Mouse (Mus musculus): ENCODE data around the gene Plekhh2. TPM values are rescaled to one million over a fixed set of nuclear protein-coding genes. Genes with fewer than 3 reads are reported as not detected.

Plekhh2 gene
- polyA plus RNA-seq, 1 experiment from 2014 or later: 1.5 TPM

- Histone ChIP-seq H3K36me3 (no peaks in the 10 kb centered on the region), H3K27ac (replicated peaks) (no peak overlapping the region), H3K4me3 (no peak overlapping the region), H3K4me2 (no peak overlapping the region), H3K27me3 (no peaks in the 10 kb centered on the region), H3K4me1 (replicated peaks) (no peaks in the 10 kb centered on the region), H3K9me3 (no peaks in the 10 kb centered on the region), H3K9ac (no peak overlapping the region)
- WGBS: 81% methylated on average over 6 of the region's 6 CpGs
- ATAC-seq (ENCODE audit: low read depth): no peak
These were observed 109.5 kb downstream of the Plekhh2 start for GRCm38 (mm10) chr17:84621209-84621608.

- Histone ChIP-seq H3K4me3 (no peak overlapping the region), H3K27me3 (no peaks in the 10 kb centered on the region), H3K9ac (no peak overlapping the region), H3K36me3 (no peaks in the 10 kb centered on the region), H3K27ac (replicated peaks) (no peak overlapping the region), H3K4me2 (no peak overlapping the region), H3K4me1 (replicated peaks) (peaks cover 4% of the 10 kb centered on the region), H3K9me3 (no peaks in the 10 kb centered on the region)
- ATAC-seq (ENCODE audit: low read depth): no peak
- 87% methylated on average over 4 of the region's 4 CpGs for WGBS
These were observed 110.3 kb downstream of the Plekhh2 start for GRCm38 (mm10) chr17:84622028-84622427.

DNA sequence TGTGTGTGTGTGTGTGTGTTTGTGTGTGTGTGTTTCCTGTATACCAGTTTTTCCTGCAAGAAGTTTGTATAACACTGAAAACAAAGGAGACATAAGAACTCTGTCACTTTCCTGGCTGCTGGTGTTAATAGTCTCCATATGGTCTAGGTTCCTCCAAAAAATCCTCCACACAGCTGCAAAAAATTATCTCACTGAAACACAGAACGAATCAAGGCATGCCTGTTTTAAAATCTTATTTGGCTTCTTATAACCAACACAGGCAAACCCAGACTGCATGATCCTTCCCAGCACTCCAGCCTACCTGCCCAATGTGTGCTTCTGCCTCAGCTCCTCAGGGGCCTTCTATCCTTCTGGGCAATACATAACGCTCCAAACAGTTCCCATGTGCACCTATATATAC is 111.2 kb downstream of the Plekhh2 start:
- no peak for ATAC-seq (ENCODE audit: low read depth)
- Histone ChIP-seq H3K4me2 (no peak overlapping the region), H3K27me3 (no peaks in the 10 kb centered on the region), H3K9me3 (no peaks in the 10 kb centered on the region), H3K4me1 (replicated peaks) (peaks cover 7% of the 10 kb centered on the region), H3K4me3 (no peak overlapping the region), H3K36me3 (no peaks in the 10 kb centered on the region), H3K27ac (replicated peaks) (no peak overlapping the region), H3K9ac (no peak overlapping the region)
- WGBS: 74% methylated on average over 2 of the region's 2 CpGs

DNA sequence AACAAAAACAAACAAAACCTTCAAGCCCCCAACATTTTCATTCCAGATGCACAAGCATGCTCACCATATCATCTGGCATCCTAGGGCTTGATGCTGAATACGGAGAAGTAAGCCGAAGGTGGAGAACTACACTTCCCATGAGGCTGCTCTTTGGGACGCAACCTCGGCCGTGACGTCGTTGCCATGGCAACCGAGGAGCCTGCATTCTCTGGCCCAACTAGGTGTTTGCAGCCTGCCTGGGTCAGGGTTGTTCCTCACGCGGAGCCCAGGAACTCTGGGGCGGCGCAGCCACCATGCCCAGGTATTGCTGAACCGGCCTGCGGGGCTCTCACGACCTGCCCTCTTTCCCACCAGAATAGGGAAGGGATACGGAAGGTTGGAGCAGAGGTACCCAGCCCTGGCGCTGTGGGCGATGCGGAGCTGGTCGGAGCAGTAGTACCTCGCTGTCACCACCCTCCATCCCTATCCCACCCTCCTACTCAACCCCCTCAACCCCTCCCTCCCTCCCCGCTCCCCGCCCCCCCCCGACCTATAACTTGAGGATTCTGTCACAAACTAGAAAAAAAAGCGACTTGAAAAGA is 114.7 kb downstream of the Plekhh2 start, which contains the start of gene Dync2li1:
Gene Dync2li1, plus strand, starts transcription at position 221 of the 581 bp plus-strand sequence.
- no peaks in the 10 kb centered on the region for H3K9me3 ChIP-seq
- peaks cover 7% of the 10 kb centered on the region for H3K4me1 ChIP-seq (replicated peaks)
- peak within 1 kb of the TSS; percentile 78 for H3K9ac ChIP-seq
- WGBS: 0% methylated on average over 25 of the region's 25 CpGs
- H3K27me3 ChIP-seq: no peaks in the 10 kb centered on the region
- peak; percentile 99 for ATAC-seq (ENCODE audit: low read depth)
- no peaks in the 10 kb centered on the region for H3K36me3 ChIP-seq
- peak within 1 kb of the TSS; percentile 64 for H3K4me2 ChIP-seq
- H3K4me3 ChIP-seq: peak within 1 kb of the TSS; percentile 63
- H3K27ac ChIP-seq (replicated peaks): peak within 1 kb of the TSS; percentile 78

DNA sequence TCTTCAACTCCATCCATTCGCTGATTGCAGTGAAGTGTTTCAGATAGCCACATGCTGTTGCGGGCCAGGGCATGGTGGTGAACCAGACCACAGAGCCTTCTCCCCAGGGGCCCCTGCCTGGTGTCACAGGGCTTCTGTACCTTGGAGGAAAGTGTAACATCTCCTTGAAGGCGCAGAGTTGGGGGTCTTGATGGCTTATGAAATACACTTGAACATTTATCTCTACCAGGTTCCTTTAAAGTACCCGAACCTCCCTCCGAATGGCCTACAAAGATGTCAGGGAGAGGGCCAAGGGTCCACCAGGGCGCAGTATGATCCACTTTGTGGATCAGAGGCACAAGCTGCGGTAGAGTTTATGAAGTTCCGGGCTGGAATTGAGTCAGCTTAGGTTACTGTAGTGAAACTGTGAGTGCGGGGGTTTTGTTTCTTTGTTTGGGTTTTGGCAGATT is 115.2 kb downstream of the Plekhh2 start:
- ATAC-seq (ENCODE audit: low read depth): peak; percentile 82
- H3K27ac ChIP-seq (replicated peaks): no peak overlapping the region; the same call in 1 of the 2 replicates
- peak overlapping the region; percentile 63 for H3K4me3 ChIP-seq
- peaks cover 7% of the 10 kb centered on the region for H3K4me1 ChIP-seq (replicated peaks)
- H3K9ac ChIP-seq: peak overlapping the region; percentile 78
- WGBS: 37% methylated on average over 9 of the region's 9 CpGs
- H3K36me3 ChIP-seq: no peaks in the 10 kb centered on the region
- H3K9me3 ChIP-seq: no peaks in the 10 kb centered on the region
- H3K4me2 ChIP-seq: peak overlapping the region; percentile 64
- H3K27me3 ChIP-seq: no peaks in the 10 kb centered on the region

- no peak overlapping the region for H3K9ac ChIP-seq
- H3K27ac ChIP-seq (replicated peaks): no peak overlapping the region
- no peak for ATAC-seq (ENCODE audit: low read depth)
- H3K4me1 ChIP-seq (replicated peaks): peaks cover 7% of the 10 kb centered on the region
- H3K4me2 ChIP-seq: no peak overlapping the region
- H3K36me3 ChIP-seq: no peaks in the 10 kb centered on the region
- 85% methylated on average over 10 of the region's 10 CpGs for WGBS
- no peaks in the 10 kb centered on the region for H3K27me3 ChIP-seq
- H3K9me3 ChIP-seq: no peaks in the 10 kb centered on the region
- H3K4me3 ChIP-seq: no peak overlapping the region
These were observed 116.0 kb downstream of the Plekhh2 start for GRCm38 (mm10) chr17:84627721-84628120.

DNA sequence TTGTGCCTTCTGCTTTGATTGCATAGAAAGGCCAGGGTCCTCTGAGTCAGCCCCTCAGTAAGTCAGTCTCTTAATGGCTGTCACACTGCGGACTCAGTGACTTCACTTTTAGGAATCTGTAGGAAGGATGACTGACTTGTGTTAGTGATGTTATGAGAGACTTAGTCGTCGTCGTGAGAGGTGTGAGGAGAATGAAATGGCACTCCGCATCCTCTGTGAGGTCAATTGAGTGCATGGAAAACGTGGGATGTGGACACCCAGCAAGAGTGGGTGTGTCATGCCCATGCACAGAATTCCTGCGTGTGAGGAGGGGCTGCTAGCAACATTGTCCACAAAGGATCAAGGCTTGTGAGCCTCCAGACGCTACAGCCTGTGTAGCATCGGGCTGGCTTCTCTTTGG is 116.9 kb downstream of the Plekhh2 start:
- H3K4me2 ChIP-seq: no peak overlapping the region
- no peak overlapping the region for H3K9ac ChIP-seq
- no peaks in the 10 kb centered on the region for H3K27me3 ChIP-seq
- no peaks in the 10 kb centered on the region for H3K36me3 ChIP-seq
- no peak overlapping the region for H3K4me3 ChIP-seq
- 86% methylated on average over 9 of the region's 9 CpGs for WGBS
- peaks cover 7% of the 10 kb centered on the region for H3K4me1 ChIP-seq (replicated peaks)
- no peak overlapping the region for H3K27ac ChIP-seq (replicated peaks)
- ATAC-seq (ENCODE audit: low read depth): no peak
- H3K9me3 ChIP-seq: no peaks in the 10 kb centered on the region

DNA sequence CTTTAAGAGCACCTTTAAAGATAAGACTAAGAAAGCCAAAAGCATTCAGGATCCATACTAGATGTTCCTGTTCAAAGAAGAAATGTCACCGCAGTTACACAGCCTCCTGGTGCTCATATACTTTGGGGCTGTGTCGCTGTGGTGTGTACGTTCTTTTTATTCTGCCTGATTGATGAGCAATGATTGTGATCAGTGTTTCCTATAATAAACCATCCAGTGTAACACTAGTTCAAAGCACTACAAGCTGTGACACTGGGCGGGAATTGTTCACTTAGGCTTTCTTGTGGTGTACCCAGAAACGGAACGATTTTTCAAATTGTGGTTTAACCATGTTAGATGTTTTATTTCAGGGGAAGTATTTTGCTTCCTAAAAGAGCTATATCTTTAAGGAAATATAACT is 120.1 kb downstream of the Plekhh2 start:
- Histone ChIP-seq H3K9me3 (no peaks in the 10 kb centered on the region), H3K9ac (no peak overlapping the region), H3K27me3 (no peaks in the 10 kb centered on the region), H3K4me1 (replicated peaks) (peaks cover 5% of the 10 kb centered on the region), H3K4me2 (no peak overlapping the region), H3K27ac (replicated peaks) (no peak overlapping the region), H3K36me3 (peaks cover 3% of the 10 kb centered on the region; the same call in 1 of the 2 replicates), H3K4me3 (no peak overlapping the region)
- ATAC-seq (ENCODE audit: low read depth): no peak
- 83% methylated on average over 6 of the region's 6 CpGs for WGBS

- WGBS: 83% methylated on average over 13 of the region's 13 CpGs
These were observed 121.7 kb downstream of the Plekhh2 start for GRCm38 (mm10) chr17:84633443-84633842.

DNA sequence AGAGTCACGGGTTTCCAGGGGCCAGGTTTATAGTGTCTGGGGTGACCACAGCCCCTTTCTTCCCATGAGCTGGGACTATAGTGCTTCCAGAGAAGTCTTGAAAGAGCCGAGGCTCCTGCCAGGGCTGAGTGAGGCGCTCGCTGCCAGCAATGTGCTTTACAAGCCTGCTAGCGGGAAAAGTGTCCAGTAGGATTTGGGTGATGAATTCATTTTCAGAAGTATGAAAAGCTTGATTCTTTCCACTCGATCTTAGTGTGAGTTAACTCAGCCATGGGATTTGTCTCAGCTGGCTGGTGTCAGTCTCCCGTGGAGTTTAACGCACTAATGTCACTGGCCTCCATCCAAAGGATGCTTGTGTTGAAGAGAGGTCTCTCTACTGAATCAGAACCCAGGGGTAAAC is 124.6 kb downstream of the Plekhh2 start:
- whole genome bisulfite sequencing: 61% methylated on average over 8 of the region's 8 CpGs
- no peak overlapping the region for H3K9ac ChIP-seq
- H3K4me3 ChIP-seq: no peak overlapping the region
- no peaks in the 10 kb centered on the region for H3K4me1 ChIP-seq (replicated peaks)
- no peak overlapping the region for H3K27ac ChIP-seq (replicated peaks)
- H3K36me3 ChIP-seq: peaks cover 3% of the 10 kb centered on the region; the same call in 1 of the 2 replicates
- H3K4me2 ChIP-seq: no peak overlapping the region
- ATAC-seq (ENCODE audit: low read depth): no peak
- no peaks in the 10 kb centered on the region for H3K27me3 ChIP-seq
- H3K9me3 ChIP-seq: no peaks in the 10 kb centered on the region

More at GRCm38 (mm10) chr17:84633443-84633842, 121.7 kb downstream of the Plekhh2 start:
- H3K4me2 ChIP-seq: no peak overlapping the region
- H3K36me3 ChIP-seq: peaks cover 3% of the 10 kb centered on the region; the same call in 1 of the 2 replicates
- no peak overlapping the region for H3K9ac ChIP-seq
- no peak for ATAC-seq (ENCODE audit: low read depth)
- no peaks in the 10 kb centered on the region for H3K4me1 ChIP-seq (replicated peaks)
- H3K4me3 ChIP-seq: no peak overlapping the region
- no peaks in the 10 kb centered on the region for H3K27me3 ChIP-seq
- no peak overlapping the region for H3K27ac ChIP-seq (replicated peaks)
- H3K9me3 ChIP-seq: no peaks in the 10 kb centered on the region

GRCm38 (mm10) chr17:84637971-84638370 is 126.3 kb downstream of the Plekhh2 start:
- Histone ChIP-seq H3K27ac (replicated peaks) (no peak overlapping the region), H3K4me3 (no peak overlapping the region), H3K4me2 (no peak overlapping the region), H3K4me1 (replicated peaks) (no peaks in the 10 kb centered on the region), H3K9ac (no peak overlapping the region), H3K27me3 (no peaks in the 10 kb centered on the region), H3K9me3 (no peaks in the 10 kb centered on the region), H3K36me3 (peaks cover 3% of the 10 kb centered on the region; the same call in 1 of the 2 replicates)
- ATAC-seq (ENCODE audit: low read depth): no peak
- 93% methylated on average over 6 of the region's 6 CpGs for WGBS

DNA sequence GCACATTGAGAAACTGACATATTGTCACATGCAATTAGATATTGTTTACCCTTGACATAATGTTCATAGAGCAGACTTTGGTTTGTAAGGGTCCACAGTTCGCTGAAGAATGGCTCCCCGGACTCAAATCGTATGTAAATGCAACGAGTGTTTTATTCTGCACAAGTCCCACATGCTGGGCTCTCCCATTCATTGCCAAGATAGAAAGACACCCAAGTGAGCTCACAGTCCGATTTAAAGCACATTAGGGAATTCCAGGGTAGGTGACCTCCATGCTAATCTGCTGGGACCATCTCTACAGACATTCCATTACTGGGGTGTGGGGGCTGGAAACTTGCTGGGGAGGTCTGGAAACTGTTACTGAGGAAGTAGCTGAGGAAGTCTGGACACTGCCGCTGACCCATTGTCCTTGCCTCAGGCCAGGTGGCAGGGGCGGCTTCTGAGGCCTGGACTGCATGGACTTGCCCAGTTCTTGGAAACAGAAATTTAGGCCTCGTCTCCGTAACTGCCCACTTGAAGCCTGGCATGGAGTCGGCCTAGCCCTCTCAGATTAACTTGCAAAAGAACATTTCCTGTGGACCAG is 128.2 kb downstream of the Plekhh2 start:
- no peaks in the 10 kb centered on the region for H3K4me1 ChIP-seq (replicated peaks)
- H3K4me3 ChIP-seq: no peak overlapping the region
- ATAC-seq (ENCODE audit: low read depth): no peak
- H3K27ac ChIP-seq (replicated peaks): no peak overlapping the region
- 58% methylated on average over 10 of the region's 10 CpGs for WGBS
- no peak overlapping the region for H3K4me2 ChIP-seq
- no peak overlapping the region for H3K9ac ChIP-seq
- H3K9me3 ChIP-seq: no peaks in the 10 kb centered on the region
- peaks cover 3% of the 10 kb centered on the region; the same call in 1 of the 2 replicates for H3K36me3 ChIP-seq
- H3K27me3 ChIP-seq: no peaks in the 10 kb centered on the region
